Mouse (Mus musculus): ENCODE data around the gene Tlr7. TPM values are rescaled to one million over a fixed set of nuclear protein-coding genes. Genes with fewer than 3 reads are reported as not detected.
A peak's percentile ranks its signal among the peaks of the same experiment; 100 is the strongest.

Gene Tlr7
- total and polyA plus RNA-seq, 2 experiments = 0.42 to 1.3 TPM

DNA sequence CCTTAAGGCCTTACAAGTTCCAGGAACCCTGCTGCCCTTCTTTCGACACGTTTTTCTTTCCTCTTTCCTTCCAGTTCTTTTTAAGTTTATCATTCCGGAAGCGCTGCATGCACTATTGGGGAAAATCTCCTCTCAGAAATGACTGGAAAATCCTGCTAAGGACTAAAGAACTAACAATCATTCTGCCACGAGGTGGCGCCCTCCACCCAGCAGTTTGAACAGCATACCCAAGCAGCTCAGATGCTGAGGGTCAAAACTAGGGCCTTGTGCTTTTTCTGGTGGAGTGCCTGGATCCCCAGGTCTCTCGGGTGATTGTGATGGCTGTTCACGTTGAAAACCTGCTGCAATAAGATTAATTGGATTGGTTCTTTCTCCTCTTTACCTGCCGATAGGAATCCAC is 53.4 kb downstream of the Tlr7 start:
- H3K9ac ChIP-seq (ENCODE audit: low read depth, low read length) = no peak overlapping the region
- no peak overlapping the region for H3K27ac ChIP-seq (replicated peaks; ENCODE audit: insufficient read depth, low read depth, low read length)
- no peak overlapping the region for H3K4me3 ChIP-seq (ENCODE audit: insufficient read depth, low read depth, low read length)

DNA sequence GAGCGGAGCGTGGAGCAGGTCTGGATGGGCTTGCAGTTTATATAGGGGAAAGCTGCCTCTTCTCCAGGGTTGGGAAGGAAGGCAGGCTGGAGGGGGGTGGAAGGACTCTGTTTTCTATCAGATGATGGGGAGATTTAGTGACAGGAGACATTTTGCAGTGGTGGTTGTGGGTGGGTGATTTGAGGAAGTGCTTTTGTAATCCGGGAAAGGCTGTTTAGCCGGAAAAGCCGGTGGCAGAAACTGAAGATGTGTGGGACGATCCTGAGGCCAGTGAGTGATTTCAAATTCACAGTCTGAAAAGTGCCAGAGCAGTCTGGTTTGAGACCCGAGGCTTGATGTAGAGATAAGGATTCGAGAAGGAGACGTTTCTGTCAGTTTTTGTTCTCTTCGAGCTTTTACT is 53.8 kb downstream of the Tlr7 start:
- H3K27ac ChIP-seq (replicated peaks; ENCODE audit: insufficient read depth, low read depth, low read length) = no peak overlapping the region
- no peak for TF ChIP-seq CTCF (IDR thresholded peaks at IDR 0.05; ENCODE audit: low read depth, low read length)
- TF ChIP-seq POLR2A (IDR thresholded peaks at IDR 0.05; ENCODE audit: extremely low read depth, insufficient read depth, low read length) = no peak
- H3K4me3 ChIP-seq (ENCODE audit: insufficient read depth, low read depth, low read length) = no peak overlapping the region
- no peaks in the 10 kb centered on the region for H3K27me3 ChIP-seq (ENCODE audit: control insufficient read depth, insufficient read depth, low read length)
- no peaks in the 10 kb centered on the region for H3K79me2 ChIP-seq (ENCODE audit: control insufficient read depth, insufficient read depth, low read length)
- no peaks in the 10 kb centered on the region for H3K36me3 ChIP-seq (ENCODE audit: control insufficient read depth, insufficient read depth, low read length)
- no peak overlapping the region for H3K9ac ChIP-seq (ENCODE audit: low read depth, low read length)
- no peaks in the 10 kb centered on the region for H3K4me1 ChIP-seq (ENCODE audit: control insufficient read depth, insufficient read depth, low read length)
- DNase-seq (ENCODE audit: extremely low read depth, low read depth, low spot score) = no peak
- WGBS = 44% methylated on average over 10 of the region's 10 CpGs

More for the DNA sequence above, 53.4 kb downstream of the Tlr7 start:
- H3K4me1 ChIP-seq (ENCODE audit: control insufficient read depth, insufficient read depth, low read length) = no peaks in the 10 kb centered on the region
- 17% methylated on average over 9 of the region's 9 CpGs for WGBS
- peak; percentile 14 for DNase-seq (ENCODE audit: extremely low read depth, low read depth, low spot score)
- no peaks in the 10 kb centered on the region for H3K36me3 ChIP-seq (ENCODE audit: control insufficient read depth, insufficient read depth, low read length)
- H3K27me3 ChIP-seq (ENCODE audit: control insufficient read depth, insufficient read depth, low read length) = no peaks in the 10 kb centered on the region
- TF ChIP-seq CTCF (IDR thresholded peaks at IDR 0.05; ENCODE audit: low read depth, low read length) = peak; percentile 76
- TF ChIP-seq POLR2A (IDR thresholded peaks at IDR 0.05; ENCODE audit: extremely low read depth, insufficient read depth, low read length) = no peak
- H3K79me2 ChIP-seq (ENCODE audit: control insufficient read depth, insufficient read depth, low read length) = no peaks in the 10 kb centered on the region

DNA sequence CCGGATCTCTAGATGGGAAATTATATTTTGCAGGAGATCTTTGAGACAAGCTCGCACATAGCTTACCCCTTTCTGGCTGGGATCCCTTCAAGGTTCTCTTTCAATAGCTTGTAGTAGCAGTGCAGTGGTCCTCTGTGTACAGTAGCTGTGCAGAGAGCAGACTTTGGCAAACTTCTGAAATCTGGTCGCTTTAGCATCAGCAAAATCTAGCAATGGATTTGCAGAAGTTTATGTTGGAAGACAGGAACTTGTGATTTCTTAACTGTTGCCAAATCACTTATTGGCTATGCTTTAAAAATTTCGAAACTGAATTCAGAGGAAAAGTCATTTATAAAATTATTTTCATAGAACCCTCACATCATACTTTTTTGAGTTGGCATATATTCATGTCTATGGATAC is 66.3 kb downstream of the Tlr7 start, which contains the start of gene Tlr8:
Gene Tlr8 (minus strand): TSS at position 244 of the 400 bp plus-strand sequence.
- 58% methylated on average over 4 of the region's 4 CpGs for WGBS
- TF ChIP-seq CTCF (IDR thresholded peaks at IDR 0.05; ENCODE audit: low read depth, low read length) (no peak), POLR2A (IDR thresholded peaks at IDR 0.05; ENCODE audit: extremely low read depth, insufficient read depth, low read length) (no peak)
- no peak within 1 kb of the TSS for H3K27ac ChIP-seq (replicated peaks; ENCODE audit: insufficient read depth, low read depth, low read length)

DNA sequence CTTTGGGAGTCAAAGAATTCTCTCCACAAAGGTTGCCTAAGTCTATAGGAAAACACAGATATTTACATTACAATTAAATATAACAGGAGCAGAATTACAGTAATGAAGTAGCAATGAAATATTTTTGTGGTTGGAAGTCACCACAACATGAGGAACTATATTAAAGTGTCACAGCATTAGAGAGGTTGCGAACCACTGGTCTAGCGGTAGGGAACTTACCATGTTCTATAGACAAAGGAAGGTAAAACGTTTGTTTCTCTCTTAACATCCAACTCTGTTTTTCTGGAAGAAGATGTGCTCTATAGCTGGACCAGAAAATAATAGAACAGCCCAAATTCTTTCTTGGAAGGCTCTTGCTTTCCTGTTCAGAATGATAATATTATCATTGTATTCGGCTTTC is 66.8 kb downstream of the Tlr7 start:
- Histone ChIP-seq H3K27ac (replicated peaks; ENCODE audit: insufficient read depth, low read depth, low read length) (no peak overlapping the region), H3K4me3 (ENCODE audit: insufficient read depth, low read depth, low read length) (no peak overlapping the region)

More for the DNA sequence above, 66.3 kb downstream of the Tlr7 start, which contains the start of gene Tlr8:
- Histone ChIP-seq H3K79me2 (ENCODE audit: control insufficient read depth, insufficient read depth, low read length) (no peaks in the 10 kb centered on the region), H3K27me3 (ENCODE audit: control insufficient read depth, insufficient read depth, low read length) (no peaks in the 10 kb centered on the region), H3K36me3 (ENCODE audit: control insufficient read depth, insufficient read depth, low read length) (no peaks in the 10 kb centered on the region), H3K4me1 (ENCODE audit: control insufficient read depth, insufficient read depth, low read length) (no peaks in the 10 kb centered on the region), H3K9ac (ENCODE audit: low read depth, low read length) (no peak within 1 kb of the TSS), H3K4me3 (ENCODE audit: insufficient read depth, low read depth, low read length) (no peak within 1 kb of the TSS)
- DNase-seq (ENCODE audit: extremely low read depth, low read depth, low spot score) = peak; percentile 13

More for the DNA sequence above, 66.8 kb downstream of the Tlr7 start:
- no peaks in the 10 kb centered on the region for H3K4me1 ChIP-seq (ENCODE audit: control insufficient read depth, insufficient read depth, low read length)
- H3K9ac ChIP-seq (ENCODE audit: low read depth, low read length) = no peak overlapping the region
- no peak for TF ChIP-seq CTCF (IDR thresholded peaks at IDR 0.05; ENCODE audit: low read depth, low read length)
- no peak for TF ChIP-seq POLR2A (IDR thresholded peaks at IDR 0.05; ENCODE audit: extremely low read depth, insufficient read depth, low read length)
- 64% methylated on average over 4 of the region's 4 CpGs for WGBS
- DNase-seq (ENCODE audit: extremely low read depth, low read depth, low spot score) = no peak
- H3K27me3 ChIP-seq (ENCODE audit: control insufficient read depth, insufficient read depth, low read length) = no peaks in the 10 kb centered on the region
- H3K79me2 ChIP-seq (ENCODE audit: control insufficient read depth, insufficient read depth, low read length) = no peaks in the 10 kb centered on the region
- no peaks in the 10 kb centered on the region for H3K36me3 ChIP-seq (ENCODE audit: control insufficient read depth, insufficient read depth, low read length)

Other genes with a start within 250 kb of the Tlr7 start
- 319 and 478 TPM in 2 replicates for gene Tmsb4x, start 121.2 kb downstream of the Tlr7 start, total RNA-seq (2014; rRNA removed)
- 19.4 and 22.9 TPM in 2 replicates for gene Tmsb4x, start 121.2 kb downstream of the Tlr7 start, polyA plus RNA-seq (2012; rRNA removed)
- gene Tlr8, start 66.2 kb downstream of the Tlr7 start, total RNA-seq (2014; rRNA removed) = 3.1 and 3.6 TPM in 2 replicates
- gene Tlr8, start 66.2 kb downstream of the Tlr7 start, polyA plus RNA-seq (2012; rRNA removed) = 0.09 and 0.10 TPM in 2 replicates
- gene Prps2, start 52.2 kb upstream of the Tlr7 start, total RNA-seq (2014; rRNA removed) = 11.9 and 12.4 TPM in 2 replicates
- gene Prps2, start 52.2 kb upstream of the Tlr7 start, polyA plus RNA-seq (2012; rRNA removed) = 8.5 and 12.9 TPM in 2 replicates